Mouse (Mus musculus) thymus, postnatal 14 days (tissue): ENCODE measurements around the gene Bspry.

Experiments used
- DNase-seq: peaks from one replicate; pipeline ENCODE4 v3.0.0; 2021

Gene Bspry

GRCm38 (mm10) chr4:62517538-62518415, 37.9 kb downstream of the Bspry start:
- no peak for DNase-seq

GRCm38 (mm10) chr4:62518416-62519121, 38.7 kb downstream of the Bspry start:
- DNase-seq, result peak; percentile 44

- no peak for DNase-seq
These were observed 39.4 kb downstream of the Bspry start for GRCm38 (mm10) chr4:62519122-62519848.

- DNase-seq, result peak; percentile 82
These were observed 40.0 kb downstream of the Bspry start, which contains the start of gene Alad for GRCm38 (mm10) chr4:62519849-62520233. Alad (minus strand) TSS chr4:62519918.

GRCm38 (mm10) chr4:62520892-62521400, 41.1 kb downstream of the Bspry start:
- DNase-seq, result no peak

- peak; percentile 95 for DNase-seq
These were observed 45.0 kb downstream of the Bspry start, which contains the start of the genes Pole3 and 4933430I17Rik for GRCm38 (mm10) chr4:62524651-62525488. Pole3 (minus strand) TSS chr4:62525068. 4933430I17Rik (plus strand) TSS chr4:62525369.

GRCm38 (mm10) chr4:62525489-62525811, 45.6 kb downstream of the Bspry start:
- no peak for DNase-seq

GRCm38 (mm10) chr4:62526256-62526655, 46.4 kb downstream of the Bspry start:
- no peak for DNase-seq

- no peak for DNase-seq
These were observed 47.8 kb downstream of the Bspry start for GRCm38 (mm10) chr4:62527655-62528054.

GRCm38 (mm10) chr4:62533729-62534128, 53.9 kb downstream of the Bspry start:
- no peak for DNase-seq

GRCm38 (mm10) chr4:62541802-62542201, 61.9 kb downstream of the Bspry start:
- no peak for DNase-seq

GRCm38 (mm10) chr4:62543782-62544181, 63.9 kb downstream of the Bspry start:
- DNase-seq, result no peak

GRCm38 (mm10) chr4:62544801-62545200, 64.9 kb downstream of the Bspry start:
- no peak for DNase-seq
